Mouse (Mus musculus) myocyte (in vitro differentiated cells): ENCODE measurements around the gene Dnmt3l.
"Not testable (repeated sequence)": the region's sequence is repeated elsewhere in the genome, so short reads cannot be mapped to it uniquely, and the experiment has no call there.

Source experiments
- E2F4 ChIP-seq: IDR thresholded peaks from one replicate; pipeline ENCODE4 v1.6.1; 2011; ENCODE audit warnings: mild to moderate bottlenecking, control low read depth, moderate library complexity; ENCODE audit not compliant: insufficient read depth
- MAX ChIP-seq: IDR thresholded peaks from one replicate; pipeline ENCODE4 v1.6.1; 2011; ENCODE audit warnings: low read depth, mild to moderate bottlenecking, control low read depth
- POLR2A ChIP-seq: IDR thresholded peaks from one replicate; pipeline ENCODE4 v1.6.1; 2011; ENCODE audit warnings: low read depth, mild to moderate bottlenecking, control low read depth, moderate library complexity; ENCODE audit not compliant: insufficient read length
- POLR2AphosphoS2 ChIP-seq: IDR thresholded peaks from one replicate; pipeline ENCODE4 v1.6.1; 2011; ENCODE audit warnings: low read depth, control low read depth; ENCODE audit not compliant: insufficient read length

DNA sequence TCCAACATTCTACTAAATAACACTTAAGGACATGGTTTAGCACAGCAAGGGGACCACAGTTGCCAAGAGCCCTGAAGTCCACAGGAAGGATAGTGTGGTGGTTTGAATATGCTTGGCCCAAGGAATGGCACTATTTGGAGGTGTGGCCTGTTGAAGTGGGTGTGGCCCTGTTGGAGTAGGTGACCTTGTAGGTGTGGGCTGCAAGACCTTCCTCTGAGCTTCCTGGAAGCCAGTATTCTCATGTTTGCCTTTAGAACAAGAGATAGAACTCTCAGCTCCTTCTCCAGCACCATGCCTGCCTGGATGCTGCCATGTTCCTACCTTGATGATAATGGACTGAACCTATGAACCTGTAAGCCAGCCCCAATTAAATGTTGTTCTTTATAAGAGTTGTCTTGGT, 58.1 kb downstream of the Dnmt3l start:
- TF ChIP-seq POLR2A, E2F4, POLR2AphosphoS2, MAX: not testable (repeated sequence)
